Mouse (Mus musculus) left cerebral cortex, adult 11 months (tissue): ENCODE results near the gene Nupr1.
A peak's percentile ranks its signal among the peaks of the same experiment; 100 is the strongest.

Experiments used
- DNase-seq: peaks from one replicate; pipeline ENCODE4 v3.0.0; 2022; ENCODE audit warnings: low spot score

The Nupr1 gene

GRCm38 (mm10) chr7:126630824-126631518 is at the start of gene Nupr1:
Nupr1 (minus strand) TSS chr7:126630861.
- no peak for DNase-seq

DNA sequence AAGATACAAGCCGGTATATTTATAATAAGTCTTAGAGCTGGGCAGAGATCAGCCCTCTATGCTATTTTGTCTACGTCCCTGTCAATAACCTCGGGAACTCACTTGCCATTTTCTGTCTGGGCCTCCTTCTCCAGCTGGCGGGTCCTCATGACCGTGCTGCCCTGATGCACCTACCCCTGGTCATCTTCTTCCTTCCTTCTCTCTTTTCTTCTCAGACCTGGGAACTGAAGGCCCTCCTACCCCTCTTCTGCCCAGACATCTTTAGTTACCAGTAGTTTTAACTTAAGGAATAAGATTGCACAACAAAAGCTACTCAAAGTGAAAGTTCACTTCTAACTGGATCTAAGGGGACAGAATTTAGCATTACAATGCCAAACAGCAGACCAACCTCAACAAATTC is 49.0 kb upstream of the Nupr1 start:
- no peak for DNase-seq

DNA sequence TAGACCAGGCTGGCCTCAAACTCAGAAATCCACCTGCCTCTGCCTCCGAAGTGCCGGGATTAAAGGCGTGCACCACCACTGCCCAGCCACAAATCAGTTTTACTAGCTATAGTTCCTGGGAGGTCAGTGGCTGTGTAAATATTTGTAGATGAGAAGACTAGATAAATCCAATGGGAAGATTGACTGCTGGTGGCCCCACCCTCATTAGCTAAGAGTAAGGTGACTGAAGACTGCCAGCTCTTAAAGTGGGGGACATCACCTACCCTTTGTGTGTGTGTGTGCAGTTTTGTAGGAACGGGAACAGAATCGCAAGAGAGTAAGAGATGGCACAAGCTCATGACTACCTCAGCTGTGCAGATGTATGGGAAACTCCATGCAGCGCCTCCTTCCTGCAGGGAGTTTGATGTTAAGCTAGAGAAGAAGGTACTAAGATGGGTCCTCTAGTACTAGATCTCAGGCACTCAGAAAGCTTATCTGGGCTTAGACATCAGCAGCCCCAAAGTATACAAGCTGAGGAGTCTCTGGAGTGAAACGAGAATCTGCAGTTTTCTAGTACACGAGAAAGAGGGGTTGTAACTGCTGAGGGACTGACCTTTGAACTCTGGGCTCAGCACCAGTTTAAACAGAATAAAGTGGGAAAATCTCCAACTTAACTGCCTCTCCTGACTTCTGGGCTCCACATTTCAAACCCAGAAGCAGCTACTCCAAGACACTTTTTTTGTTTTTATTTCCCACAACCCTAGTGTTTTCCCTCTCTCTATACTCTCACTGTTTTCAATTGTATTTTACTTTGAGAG is 48.1 kb upstream of the Nupr1 start:
- DNase-seq = no peak

GRCm38 (mm10) chr7:126676631-126677220 is 46.1 kb upstream of the Nupr1 start:
- no peak for DNase-seq

DNA sequence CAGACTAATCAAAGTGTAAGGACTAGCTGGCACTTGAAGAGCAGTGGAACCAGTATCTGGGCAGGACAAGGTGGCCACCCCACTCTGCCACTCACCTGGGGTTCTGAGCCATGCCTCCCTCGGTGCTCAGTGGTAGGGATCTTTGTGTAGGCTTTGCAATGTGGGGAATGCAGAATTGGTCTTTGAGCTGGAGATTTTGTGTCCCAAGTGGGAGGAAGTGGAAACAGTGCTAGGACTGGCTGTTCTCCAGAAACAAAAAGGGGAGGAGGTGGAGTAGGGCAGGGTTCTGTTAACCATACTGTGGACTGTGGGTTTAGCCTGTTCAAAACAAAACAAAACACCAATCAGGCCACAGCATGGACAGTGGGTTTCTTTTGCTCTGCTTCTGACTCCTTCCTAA is 45.5 kb upstream of the Nupr1 start, which contains the start of gene Sult1a1:
Gene Sult1a1 (minus strand): TSS at position 226 of the 400 bp plus-strand sequence.
- DNase-seq = no peak

DNA sequence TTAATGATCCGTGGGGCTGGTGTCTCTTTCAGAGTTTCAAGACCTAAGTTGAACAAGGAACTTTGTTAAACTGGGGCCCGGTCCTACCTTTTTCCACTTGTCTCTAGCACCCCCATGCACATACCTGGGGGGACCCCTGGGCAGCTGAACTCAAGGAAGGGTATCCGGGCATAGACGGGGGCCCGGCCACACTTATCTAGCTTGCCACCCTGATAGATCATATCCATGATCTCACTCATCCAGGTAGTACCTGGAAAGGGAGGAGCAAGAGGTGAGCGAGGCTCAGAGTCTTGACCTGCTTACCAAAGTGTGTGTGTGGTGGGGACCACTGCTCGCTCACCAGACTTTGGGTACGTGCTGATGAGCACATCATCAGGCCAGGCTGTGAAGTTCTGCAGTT is 44.4 kb upstream of the Nupr1 start:
- DNase-seq = no peak

DNA sequence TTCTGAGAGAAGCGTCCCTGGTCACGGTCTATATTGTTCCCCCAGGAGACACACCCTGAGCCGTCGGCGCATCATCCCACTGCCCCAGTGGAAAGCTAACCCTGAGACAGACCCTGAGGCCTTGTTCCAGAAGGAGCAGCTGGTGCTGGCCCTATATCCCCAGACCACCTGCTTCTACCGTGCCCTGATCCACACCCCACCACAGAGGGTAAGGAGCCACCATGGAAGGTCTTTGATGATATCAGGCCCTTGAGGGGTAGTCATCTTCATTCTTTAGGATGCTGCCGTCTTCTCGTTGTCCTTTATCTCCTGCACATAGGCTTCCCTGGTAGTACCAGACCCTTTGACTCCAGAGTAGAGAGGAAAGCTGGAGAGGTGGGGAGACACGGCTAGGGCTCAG is 41.5 kb upstream of the Nupr1 start:
- DNase-seq = no peak

DNA sequence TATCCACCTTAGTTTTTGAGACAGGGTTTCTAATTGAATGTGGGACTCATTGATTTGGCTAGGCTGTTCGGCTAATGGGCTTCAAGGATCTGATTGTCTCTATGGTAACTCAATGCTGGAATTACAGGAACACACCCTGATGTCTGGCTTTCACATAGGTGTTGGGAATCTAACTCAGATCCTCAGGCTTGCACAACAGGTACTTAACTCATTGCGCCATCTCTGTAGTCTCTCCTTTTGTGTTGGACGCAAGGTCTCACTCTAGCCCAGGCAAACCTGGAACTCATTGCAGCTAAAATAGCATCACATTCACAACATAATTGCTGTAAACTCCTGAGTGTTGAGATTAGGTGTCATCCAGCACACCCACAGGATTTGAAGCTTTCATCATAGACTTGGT is 39.5 kb upstream of the Nupr1 start:
- no peak for DNase-seq

DNA sequence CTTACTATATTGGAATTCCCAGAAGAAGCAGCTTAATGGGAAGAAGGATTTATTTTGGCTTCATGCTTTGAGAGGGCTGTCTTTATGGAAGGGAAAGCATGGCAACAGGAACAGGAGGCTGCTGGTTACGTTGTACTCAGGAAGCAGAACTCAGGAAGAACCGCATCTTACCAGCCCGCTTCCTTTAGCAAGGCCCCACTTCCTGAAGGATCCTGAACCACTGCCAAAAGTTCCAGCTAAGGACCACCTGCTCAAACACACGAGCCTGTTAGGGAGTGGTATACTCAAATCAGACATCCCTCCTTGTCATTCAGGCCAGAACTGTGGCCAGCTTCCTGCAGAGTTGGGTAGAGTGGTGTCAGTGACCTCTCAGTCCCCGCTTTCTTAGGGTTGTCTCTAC is 37.8 kb upstream of the Nupr1 start:
- DNase-seq = no peak

DNA sequence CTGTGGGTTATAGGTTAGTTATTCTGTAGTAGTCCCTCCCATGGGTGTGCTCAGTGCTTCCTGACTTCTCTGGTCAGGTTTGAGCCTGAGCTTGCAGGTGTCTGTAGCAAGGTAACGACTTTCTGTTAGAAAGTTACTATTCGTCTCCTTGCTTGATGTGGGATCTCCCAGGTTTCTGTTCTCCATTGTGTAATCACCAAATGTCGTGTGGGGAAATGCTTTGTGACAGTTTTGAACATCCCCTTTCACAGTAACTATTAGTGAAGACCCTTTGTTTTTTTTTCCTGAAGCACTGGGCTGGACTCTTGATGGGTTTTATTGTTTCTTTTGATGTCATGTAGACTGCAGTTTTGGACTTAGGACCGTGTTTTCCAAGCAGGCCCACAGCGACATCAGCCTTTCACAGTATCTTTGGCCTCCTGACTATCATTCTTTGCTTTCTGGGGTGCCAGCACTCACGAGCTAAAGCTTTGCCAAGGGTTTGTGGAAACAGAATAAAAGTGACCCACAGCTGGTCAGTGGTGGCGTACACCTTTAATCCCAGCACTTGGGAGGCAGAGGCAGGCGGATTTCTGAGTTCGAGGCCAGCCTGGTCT is 36.9 kb upstream of the Nupr1 start:
- DNase-seq = no peak

DNA sequence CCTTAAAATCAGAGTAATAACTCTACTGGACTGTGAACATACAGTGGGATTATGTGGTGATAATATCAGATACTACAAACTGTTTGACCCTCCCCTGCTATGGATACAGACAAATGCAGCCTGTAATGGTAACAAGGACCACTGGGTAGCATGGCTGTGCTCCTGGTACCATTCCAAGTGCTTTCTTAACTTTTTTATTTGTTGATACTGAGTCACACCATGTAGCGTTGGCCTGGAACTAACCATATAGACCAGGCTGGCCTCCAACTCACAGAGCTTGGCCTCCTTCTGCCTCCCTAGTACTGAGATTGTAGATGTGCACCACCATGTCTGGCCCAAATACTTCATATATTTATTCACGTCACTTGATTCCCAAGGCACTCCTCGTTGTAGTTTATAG is 34.6 kb upstream of the Nupr1 start:
- no peak for DNase-seq

DNA sequence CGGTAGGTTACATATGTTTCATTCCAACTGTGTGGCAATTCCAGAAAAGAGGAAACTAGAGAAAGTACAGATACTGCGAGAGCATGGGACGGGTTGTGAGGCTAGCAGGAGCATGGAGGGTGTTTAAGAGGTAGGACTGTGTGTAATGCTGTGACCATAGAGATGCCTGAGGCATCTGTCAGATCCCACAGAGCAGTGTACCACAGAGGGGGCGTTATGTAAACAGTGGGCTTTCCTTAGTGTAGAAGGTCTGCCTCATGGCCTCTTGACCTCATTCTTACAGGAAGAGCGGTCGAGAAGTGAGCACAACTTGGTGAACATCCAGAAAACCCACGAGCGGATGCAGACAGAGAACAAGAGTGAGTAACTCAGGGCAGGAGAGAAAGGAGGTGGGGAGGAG is 33.0 kb upstream of the Nupr1 start:
- DNase-seq = no peak

DNA sequence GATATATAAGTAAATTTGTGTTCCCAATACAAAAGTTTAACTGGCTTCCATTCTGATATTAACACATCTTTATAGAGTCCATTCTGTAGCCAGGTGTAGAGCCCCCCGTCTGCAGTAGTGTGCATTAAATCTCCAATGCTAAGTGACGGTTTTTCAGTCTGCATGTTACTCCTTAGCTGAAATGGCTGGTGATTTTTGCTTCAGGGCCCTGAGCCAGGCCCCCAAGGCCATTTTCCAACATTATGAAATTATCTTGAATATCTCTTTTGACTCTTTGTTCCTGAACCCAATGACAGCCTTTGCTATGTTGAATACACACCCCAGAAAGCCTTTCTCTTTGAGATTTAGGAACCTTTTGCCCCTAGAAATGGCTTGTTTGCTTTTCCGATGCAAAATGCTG is 29.1 kb upstream of the Nupr1 start:
- no peak for DNase-seq

GRCm38 (mm10) chr7:126657522-126657921 is 26.9 kb upstream of the Nupr1 start:
- no peak for DNase-seq

DNA sequence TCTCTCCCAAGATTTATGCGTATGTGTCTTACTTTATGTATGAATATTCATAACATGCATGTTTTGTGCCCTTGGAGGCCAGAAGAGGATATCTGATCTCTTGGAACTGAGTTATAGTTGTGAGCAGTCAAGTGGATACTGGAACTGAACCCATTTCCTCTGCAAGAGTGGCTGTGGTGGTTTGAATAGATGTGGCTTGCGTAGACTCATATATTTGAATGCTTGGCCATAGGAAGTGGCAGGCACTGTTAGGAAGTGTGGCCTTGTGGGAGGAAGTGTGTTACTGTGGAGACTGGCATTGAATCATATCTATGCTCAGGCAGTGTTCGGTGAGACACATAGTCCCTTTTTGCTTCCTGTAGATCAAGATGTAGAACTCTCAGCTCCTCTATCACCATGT is 25.0 kb upstream of the Nupr1 start:
- DNase-seq = no peak

DNA sequence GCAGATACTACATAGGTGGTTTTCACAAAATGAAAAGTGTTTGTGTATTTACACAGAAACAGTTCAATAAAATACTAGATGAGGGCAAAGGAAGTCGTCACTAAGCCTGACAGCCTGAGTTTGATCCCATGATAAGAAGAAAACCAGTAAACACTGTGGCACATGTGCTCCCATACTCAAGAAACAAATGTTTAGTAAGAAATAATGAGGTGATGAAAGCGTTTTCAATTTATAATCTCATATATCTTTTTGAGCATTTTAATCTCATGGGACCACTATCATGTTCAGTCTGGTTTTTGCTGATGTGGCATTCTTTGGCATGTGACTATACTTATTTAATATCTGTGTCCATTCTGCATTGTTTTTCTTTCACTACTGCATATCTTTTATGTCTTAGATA is 23.3 kb upstream of the Nupr1 start:
- DNase-seq = no peak

DNA sequence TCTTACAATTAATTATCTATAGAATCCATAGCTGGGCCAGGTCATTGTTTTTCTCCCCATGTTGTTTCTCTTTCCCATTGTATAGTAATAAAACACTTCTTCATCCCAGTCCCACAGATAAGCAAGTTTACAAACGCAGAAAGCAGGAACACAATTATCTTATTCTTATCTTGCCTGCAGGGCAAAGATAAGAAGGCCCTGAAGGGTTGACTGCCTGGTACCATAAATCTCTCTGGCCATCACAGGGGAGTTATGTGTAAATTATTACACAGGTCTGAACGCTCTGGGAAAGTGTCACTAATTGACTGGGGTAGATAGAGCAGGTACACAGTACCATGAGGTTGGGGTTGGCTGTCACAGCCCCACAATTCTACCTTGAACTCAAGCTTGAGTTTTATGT is 20.2 kb upstream of the Nupr1 start:
- no peak for DNase-seq

- DNase-seq = peak; percentile 89
Measured at GRCm38 (mm10) chr7:126649231-126650051, 18.8 kb upstream of the Nupr1 start, which contains the start of gene Sgf29. Sgf29 (plus strand) TSS chr7:126649309.

DNA sequence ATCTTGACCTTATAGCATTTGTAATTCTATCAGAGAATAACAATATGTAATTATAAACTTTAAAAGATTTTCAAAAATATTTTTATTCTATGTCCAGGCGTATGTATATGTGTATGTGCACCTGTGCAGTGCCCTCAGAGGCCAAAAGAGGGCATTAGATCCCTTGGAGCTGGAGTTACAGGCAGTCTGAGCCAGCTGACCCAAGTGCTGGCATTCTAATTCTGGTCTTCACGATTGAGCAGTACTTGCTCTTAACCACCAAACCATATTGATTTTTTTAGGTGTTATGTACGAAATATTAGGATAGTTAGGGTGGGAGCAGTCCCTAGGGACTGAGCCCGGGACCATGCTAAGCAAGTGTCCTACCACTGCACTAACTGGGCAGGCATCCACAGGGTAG is 17.8 kb upstream of the Nupr1 start:
- no peak for DNase-seq

GRCm38 (mm10) chr7:126645708-126646107 is 15.0 kb upstream of the Nupr1 start:
- no peak for DNase-seq

- DNase-seq = no peak
Measured at GRCm38 (mm10) chr7:126644914-126645313, 14.3 kb upstream of the Nupr1 start.

GRCm38 (mm10) chr7:126644345-126644744 is 13.7 kb upstream of the Nupr1 start:
- no peak for DNase-seq
